Mouse (Mus musculus) adrenal gland, postnatal 36 days (tissue): ENCODE measurements around the gene Marc1. TPM values are rescaled to one million over a fixed set of nuclear protein-coding genes. Genes with fewer than 3 reads are reported as not detected.

Source experiments
- DNase-seq, 2 experiments: peaks; one replicate each; pipeline ENCODE4 v3.0.0; 2021; ENCODE audit warnings: mixed read lengths in 1 of 2
- total RNA-seq, 2 experiments: library from RNA; stranded (reverse); gene quantifications; 2 replicates each; pipeline ENCODE4 v1.2.3; 2021

The Marc1 gene
- total RNA-seq, 2 experiments from 2014 or later = 3.7 to 7.4 TPM

- DNase-seq = peak; percentile 20 to 55
Measured at GRCm38 (mm10) chr1:184822678-184823077, 11.6 kb upstream of the Marc1 start.

- no peak for DNase-seq
Measured at GRCm38 (mm10) chr1:184817768-184818167, 6.7 kb upstream of the Marc1 start.

GRCm38 (mm10) chr1:184811716-184812250 lies 670 bp upstream of the Marc1 start:
- DNase-seq = no peak

- DNase-seq = no peak
Measured at GRCm38 (mm10) chr1:184809578-184810001, 1.5 kb downstream of the Marc1 start.

- no peak for DNase-seq
Measured at GRCm38 (mm10) chr1:184808418-184809012, 2.6 kb downstream of the Marc1 start.

- no peak for DNase-seq
Measured at GRCm38 (mm10) chr1:184807627-184808417, 3.3 kb downstream of the Marc1 start.

- DNase-seq = no peak
Measured at GRCm38 (mm10) chr1:184807123-184807522, 4.0 kb downstream of the Marc1 start.

GRCm38 (mm10) chr1:184805749-184806148 lies 5.4 kb downstream of the Marc1 start:
- no peak for DNase-seq

GRCm38 (mm10) chr1:184793163-184793876 lies 17.8 kb downstream of the Marc1 start:
- peak; percentile 56 to 75 for DNase-seq

- peak in 1 of 2 experiments; percentile 51 for DNase-seq
Measured at GRCm38 (mm10) chr1:184791109-184791508, 20.0 kb downstream of the Marc1 start.

GRCm38 (mm10) chr1:184786376-184787151 lies 24.5 kb downstream of the Marc1 start:
- DNase-seq = no peak

- DNase-seq = no peak
Measured at GRCm38 (mm10) chr1:184783641-184784040, 27.5 kb downstream of the Marc1 start.

GRCm38 (mm10) chr1:184782161-184782513 lies 29.0 kb downstream of the Marc1 start:
- DNase-seq = peak; percentile 38

- no peak for DNase-seq
Measured at GRCm38 (mm10) chr1:184781286-184782160, 29.6 kb downstream of the Marc1 start.

GRCm38 (mm10) chr1:184778157-184778556 lies 33.0 kb downstream of the Marc1 start:
- no peak for DNase-seq

GRCm38 (mm10) chr1:184777061-184777795 lies 33.9 kb downstream of the Marc1 start:
- DNase-seq = no peak

- no peak for DNase-seq
Measured at GRCm38 (mm10) chr1:184775289-184775688, 35.8 kb downstream of the Marc1 start.

GRCm38 (mm10) chr1:184771891-184772249 lies 39.2 kb downstream of the Marc1 start:
- no peak for DNase-seq

- peak; percentile 82 to 91 for DNase-seq
Measured at GRCm38 (mm10) chr1:184771202-184771890, 39.8 kb downstream of the Marc1 start.

GRCm38 (mm10) chr1:184763866-184764265 lies 47.2 kb downstream of the Marc1 start:
- no peak for DNase-seq
